Mouse (Mus musculus): ENCODE measurements around the gene Lsg1. TPM values are rescaled to one million over a fixed set of nuclear protein-coding genes. Genes with fewer than 3 reads are reported as not detected.

The Lsg1 gene
- polyA plus RNA-seq, 1 experiment from 2014 or later = 44.1 TPM

DNA sequence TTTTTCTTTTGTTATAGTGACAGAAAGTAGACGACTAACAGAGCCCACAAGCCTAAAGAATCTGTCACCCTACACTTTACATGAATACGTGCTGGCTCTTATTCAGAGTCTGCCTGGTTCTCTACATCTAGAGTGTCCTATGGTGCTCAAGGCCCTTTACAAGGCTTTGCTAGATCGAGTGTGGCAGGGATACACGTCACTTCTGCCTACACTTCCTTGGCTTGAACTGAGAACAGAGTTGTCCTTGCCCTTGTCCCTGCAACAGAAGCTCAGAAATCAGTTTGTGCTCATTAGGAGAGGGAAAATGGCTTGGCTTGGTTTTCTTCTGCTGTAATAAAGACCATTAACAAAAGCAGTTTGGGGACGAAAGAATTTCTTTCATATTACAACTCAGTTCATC lies 23.9 kb upstream of the Lsg1 start:
- Histone ChIP-seq H3K27me3 (replicated peaks) (no peaks in the 10 kb centered on the region), H3K9ac (replicated peaks) (no peak overlapping the region), H3K4me3 (replicated peaks) (no peak overlapping the region), H3K4me1 (peaks cover 9% of the 10 kb centered on the region; the same call in 1 of the 2 replicates), H3K27ac (replicated peaks) (no peak overlapping the region), H3K36me3 (no peaks in the 10 kb centered on the region), H3K4me2 (no peak overlapping the region), H3K9me3 (replicated peaks) (no peaks in the 10 kb centered on the region)
- no peak for ATAC-seq (ENCODE audit: low FRiP score)
- 80% methylated on average over 5 of the region's 5 CpGs for WGBS

DNA sequence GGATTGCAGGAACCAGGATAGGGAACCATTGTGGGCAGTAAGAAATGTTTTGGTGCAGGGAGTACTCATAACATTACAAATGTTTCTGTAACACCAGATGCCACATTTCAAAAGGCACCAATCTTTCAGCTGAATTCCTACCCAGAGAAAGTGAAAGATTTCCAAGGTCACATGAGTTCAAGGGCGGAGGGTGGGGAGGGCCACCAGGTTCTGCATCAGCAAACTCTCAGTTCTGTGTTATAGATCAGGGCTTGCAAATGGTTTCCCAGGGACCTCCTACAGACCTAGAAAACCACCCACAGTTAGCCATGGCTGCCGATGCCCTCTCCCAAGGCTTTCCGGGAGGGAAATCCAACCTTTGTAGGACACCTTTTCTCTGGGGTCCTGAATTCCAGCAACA lies 20.5 kb upstream of the Lsg1 start:
- Histone ChIP-seq H3K4me1 (peaks cover 21% of the 10 kb centered on the region), H3K4me3 (replicated peaks) (no peak overlapping the region), H3K4me2 (no peak overlapping the region), H3K9me3 (replicated peaks) (no peaks in the 10 kb centered on the region), H3K27me3 (replicated peaks) (no peaks in the 10 kb centered on the region), H3K9ac (replicated peaks) (no peak overlapping the region), H3K27ac (replicated peaks) (no peak overlapping the region), H3K36me3 (no peaks in the 10 kb centered on the region)
- no peak for ATAC-seq (ENCODE audit: low FRiP score)
- WGBS = 88% methylated on average over 3 of the region's 3 CpGs

DNA sequence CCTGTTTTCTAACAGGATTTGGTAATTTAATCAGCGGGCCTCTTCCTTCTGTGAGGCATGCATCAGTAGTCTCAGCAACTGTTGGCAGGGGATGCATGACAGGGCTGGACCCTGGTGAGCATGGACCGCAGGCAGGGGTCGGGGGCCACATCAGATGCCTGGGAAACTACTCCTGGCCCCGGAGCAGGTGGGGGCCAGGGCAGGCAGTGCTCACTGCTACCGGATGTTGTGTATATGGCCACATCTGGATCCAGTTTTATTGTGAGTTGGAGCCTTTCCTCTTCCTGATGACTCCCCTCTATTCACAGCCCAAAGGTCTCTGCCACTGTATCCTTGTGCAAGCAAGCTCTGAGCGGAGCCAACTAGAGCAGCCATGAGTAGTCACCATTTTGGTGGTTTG lies 18.1 kb upstream of the Lsg1 start:
- Histone ChIP-seq H3K27me3 (replicated peaks) (peaks cover 9% of the 10 kb centered on the region; the same call in 1 of the 2 replicates), H3K9ac (replicated peaks) (no peak overlapping the region), H3K27ac (replicated peaks) (no peak overlapping the region), H3K4me1 (peaks cover 40% of the 10 kb centered on the region), H3K36me3 (no peaks in the 10 kb centered on the region), H3K4me2 (no peak overlapping the region), H3K4me3 (replicated peaks) (no peak overlapping the region), H3K9me3 (replicated peaks) (no peaks in the 10 kb centered on the region)
- 72% methylated on average over 6 of the region's 6 CpGs for WGBS
- no peak for ATAC-seq (ENCODE audit: low FRiP score)

DNA sequence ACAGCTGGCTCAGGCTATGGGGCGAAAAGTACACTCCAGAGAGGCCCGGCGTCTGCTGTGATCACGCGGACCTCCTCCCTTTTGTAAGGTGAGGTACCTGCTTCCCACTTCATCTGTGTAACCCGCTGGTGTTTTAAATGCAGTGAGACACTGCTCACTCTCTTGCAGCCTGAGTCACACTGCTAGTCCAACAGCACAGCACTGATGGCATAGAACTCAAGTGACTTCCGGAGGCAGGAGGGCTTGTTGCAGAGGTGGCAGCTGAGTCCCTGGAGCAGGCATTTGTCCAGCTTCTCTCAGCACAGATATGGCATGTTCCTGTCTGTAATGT lies 17.4 kb upstream of the Lsg1 start:
- ATAC-seq (ENCODE audit: low FRiP score) = no peak
- H3K9me3 ChIP-seq (replicated peaks) = no peaks in the 10 kb centered on the region
- no peak overlapping the region for H3K27ac ChIP-seq (replicated peaks)
- 89% methylated on average over 7 of the region's 7 CpGs for WGBS
- H3K4me3 ChIP-seq (replicated peaks) = no peak overlapping the region
- H3K36me3 ChIP-seq = no peaks in the 10 kb centered on the region
- H3K4me2 ChIP-seq = no peak overlapping the region
- peaks cover 10% of the 10 kb centered on the region; the same call in 1 of the 2 replicates for H3K27me3 ChIP-seq (replicated peaks)
- peaks cover 48% of the 10 kb centered on the region for H3K4me1 ChIP-seq
- H3K9ac ChIP-seq (replicated peaks) = no peak overlapping the region

DNA sequence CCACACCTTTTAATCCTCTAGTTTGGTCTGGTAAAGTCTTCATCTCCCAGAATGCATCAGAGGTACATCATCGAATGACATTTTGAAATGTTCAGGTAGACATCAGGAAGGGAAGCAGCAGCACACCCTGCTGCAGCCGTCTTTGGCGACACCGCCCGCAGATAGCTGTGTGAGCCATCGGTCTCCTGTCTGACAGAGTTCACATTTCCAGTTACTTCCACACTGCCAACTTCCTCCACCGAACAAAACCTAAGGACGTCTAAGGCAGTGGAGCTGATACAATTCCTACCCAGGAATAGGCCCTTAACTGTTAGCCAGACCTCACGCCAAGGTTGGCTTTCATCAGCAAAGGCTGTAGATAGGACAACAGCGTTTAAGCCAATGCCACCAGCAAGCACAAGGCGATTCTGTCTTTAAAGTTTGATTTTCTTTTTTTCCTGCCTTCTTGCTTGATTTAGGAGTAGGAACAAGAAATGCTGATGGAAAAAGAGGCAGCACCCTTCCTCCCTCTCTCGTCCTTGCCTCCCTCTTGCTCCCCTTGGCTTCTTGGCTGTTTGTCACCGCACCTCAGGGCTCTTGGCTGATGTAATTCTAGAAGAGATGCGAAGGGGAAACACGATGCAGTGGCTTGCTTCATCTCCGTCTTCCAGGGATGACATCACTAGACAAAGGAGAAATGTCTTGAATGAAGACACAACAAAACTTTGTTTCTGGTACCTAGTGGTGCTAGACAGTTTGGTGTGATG lies 16.8 kb upstream of the Lsg1 start:
- no peak overlapping the region for H3K4me3 ChIP-seq (replicated peaks)
- no peak overlapping the region for H3K9ac ChIP-seq (replicated peaks)
- 77% methylated on average over 16 of the region's 16 CpGs for WGBS
- H3K4me1 ChIP-seq = peaks cover 52% of the 10 kb centered on the region
- no peak overlapping the region for H3K27ac ChIP-seq (replicated peaks)
- ATAC-seq (ENCODE audit: low FRiP score) = no peak
- peaks cover 10% of the 10 kb centered on the region; the same call in 1 of the 2 replicates for H3K27me3 ChIP-seq (replicated peaks)
- H3K4me2 ChIP-seq = no peak overlapping the region
- no peaks in the 10 kb centered on the region for H3K9me3 ChIP-seq (replicated peaks)
- no peaks in the 10 kb centered on the region for H3K36me3 ChIP-seq

DNA sequence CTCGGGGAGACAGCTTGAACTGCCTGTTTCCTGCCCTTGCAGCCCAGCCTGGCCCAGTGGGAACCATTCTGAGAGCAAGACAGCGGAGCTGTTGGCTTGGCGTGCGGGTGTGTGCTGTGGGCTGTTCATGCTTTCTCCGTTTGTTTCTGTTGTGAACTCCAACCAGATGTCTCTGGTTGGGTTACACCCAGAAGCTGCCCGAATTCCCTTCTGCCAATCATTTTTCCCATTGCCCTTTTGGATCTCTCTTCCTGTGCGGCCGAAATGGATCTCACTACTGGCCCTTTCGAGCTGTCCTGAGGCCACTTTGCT lies 16.1 kb upstream of the Lsg1 start:
- H3K27ac ChIP-seq (replicated peaks) = no peak overlapping the region
- H3K9ac ChIP-seq (replicated peaks) = no peak overlapping the region

DNA sequence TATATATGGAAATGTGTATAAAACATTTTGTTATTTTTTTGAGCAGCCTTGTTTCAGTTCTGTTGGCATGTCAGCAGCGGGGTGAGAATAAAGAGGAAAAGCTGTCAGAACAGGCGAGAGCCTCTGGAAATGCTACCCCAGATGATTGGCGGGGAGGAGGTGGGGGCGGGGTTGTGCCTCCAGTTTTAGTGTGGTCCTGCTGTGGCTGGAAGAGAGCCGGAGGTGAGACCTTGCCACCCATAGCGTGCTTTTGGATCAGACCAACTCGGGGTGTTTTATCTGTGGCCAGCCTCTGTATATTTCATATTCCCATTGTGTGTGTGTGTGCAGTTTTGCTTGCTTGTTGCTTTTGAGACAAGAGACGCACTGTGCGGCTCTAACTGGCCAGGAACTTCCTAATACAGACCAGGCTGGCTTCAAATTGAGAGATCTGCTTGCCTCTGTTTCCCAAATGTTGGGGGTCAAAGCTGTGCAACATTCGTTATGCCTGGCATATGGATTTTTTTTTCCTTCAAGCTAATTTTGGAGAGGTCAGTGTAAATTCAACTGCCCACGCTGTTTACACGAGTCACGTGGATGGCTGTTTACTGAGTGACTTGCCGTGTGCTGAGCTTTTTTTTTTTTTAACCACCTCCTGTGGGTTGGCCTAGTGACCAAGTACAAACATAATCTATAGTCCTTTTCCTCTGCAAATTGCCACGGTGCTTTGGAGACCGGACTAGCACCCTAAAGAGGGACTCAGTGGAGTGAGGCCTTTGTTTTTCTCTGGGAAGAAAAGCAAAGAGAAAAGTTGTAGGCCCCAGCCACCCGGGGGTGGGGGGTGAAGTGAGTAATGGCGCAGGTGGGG lies 15.5 kb upstream of the Lsg1 start:
- 21% methylated on average over 18 of the region's 18 CpGs for WGBS
- ATAC-seq (ENCODE audit: low FRiP score) = no peak
- H3K4me1 ChIP-seq = peaks cover 54% of the 10 kb centered on the region
- no peak overlapping the region for H3K9ac ChIP-seq (replicated peaks)
- H3K4me2 ChIP-seq = peak overlapping the region; percentile 97
- no peak overlapping the region for H3K27ac ChIP-seq (replicated peaks)
- peaks cover 13% of the 10 kb centered on the region; the same call in 1 of the 2 replicates for H3K27me3 ChIP-seq (replicated peaks)
- no peaks in the 10 kb centered on the region for H3K36me3 ChIP-seq
- H3K4me3 ChIP-seq (replicated peaks) = peak overlapping the region; percentile 22
- H3K9me3 ChIP-seq (replicated peaks) = no peaks in the 10 kb centered on the region

More for the DNA sequence above, 16.1 kb upstream of the Lsg1 start:
- peak overlapping the region; percentile 22; the same call in 1 of the 2 replicates for H3K4me3 ChIP-seq (replicated peaks)
- H3K4me2 ChIP-seq = peak overlapping the region; percentile 97
- 42% methylated on average over 9 of the region's 9 CpGs for WGBS
- H3K9me3 ChIP-seq (replicated peaks) = no peaks in the 10 kb centered on the region
- no peak for ATAC-seq (ENCODE audit: low FRiP score)
- peaks cover 54% of the 10 kb centered on the region for H3K4me1 ChIP-seq
- no peaks in the 10 kb centered on the region for H3K36me3 ChIP-seq
- H3K27me3 ChIP-seq (replicated peaks) = peaks cover 12% of the 10 kb centered on the region; the same call in 1 of the 2 replicates

DNA sequence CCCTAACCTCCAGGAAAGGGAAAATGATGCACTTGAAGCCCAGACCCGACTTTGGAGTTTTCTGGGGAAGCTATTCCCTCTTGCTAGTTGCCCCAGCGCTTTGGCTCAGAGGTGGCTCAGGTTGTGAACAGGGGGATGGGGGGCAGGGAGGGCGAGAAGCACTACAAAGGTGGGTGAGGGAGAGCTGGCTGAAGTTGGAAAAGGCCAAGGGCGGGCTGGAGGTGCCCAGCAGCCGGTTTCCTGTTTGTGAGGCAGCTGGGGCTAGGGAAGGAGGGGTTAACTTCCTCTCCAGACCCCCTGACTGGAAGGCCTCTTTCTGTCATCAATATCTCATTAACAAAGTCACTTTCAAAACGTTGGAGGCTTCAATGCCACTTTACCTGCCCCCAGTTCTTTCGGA lies 14.6 kb upstream of the Lsg1 start:
- ATAC-seq (ENCODE audit: low FRiP score) = no peak
- peak overlapping the region; percentile 97 for H3K4me2 ChIP-seq
- H3K4me3 ChIP-seq (replicated peaks) = peak overlapping the region; percentile 80
- 0 out of 2 replicates have a peak overlapping the region, but pooled peaks have one; percentile 84 for H3K27ac ChIP-seq (replicated peaks)
- no peaks in the 10 kb centered on the region for H3K9me3 ChIP-seq (replicated peaks)
- peaks cover 60% of the 10 kb centered on the region for H3K4me1 ChIP-seq
- 33% methylated on average over 7 of the region's 7 CpGs for WGBS
- H3K36me3 ChIP-seq = no peaks in the 10 kb centered on the region
- H3K9ac ChIP-seq (replicated peaks) = 0 out of 2 replicates have a peak overlapping the region, but pooled peaks have one; percentile 18
- peaks cover 13% of the 10 kb centered on the region; the same call in 1 of the 2 replicates for H3K27me3 ChIP-seq (replicated peaks)

DNA sequence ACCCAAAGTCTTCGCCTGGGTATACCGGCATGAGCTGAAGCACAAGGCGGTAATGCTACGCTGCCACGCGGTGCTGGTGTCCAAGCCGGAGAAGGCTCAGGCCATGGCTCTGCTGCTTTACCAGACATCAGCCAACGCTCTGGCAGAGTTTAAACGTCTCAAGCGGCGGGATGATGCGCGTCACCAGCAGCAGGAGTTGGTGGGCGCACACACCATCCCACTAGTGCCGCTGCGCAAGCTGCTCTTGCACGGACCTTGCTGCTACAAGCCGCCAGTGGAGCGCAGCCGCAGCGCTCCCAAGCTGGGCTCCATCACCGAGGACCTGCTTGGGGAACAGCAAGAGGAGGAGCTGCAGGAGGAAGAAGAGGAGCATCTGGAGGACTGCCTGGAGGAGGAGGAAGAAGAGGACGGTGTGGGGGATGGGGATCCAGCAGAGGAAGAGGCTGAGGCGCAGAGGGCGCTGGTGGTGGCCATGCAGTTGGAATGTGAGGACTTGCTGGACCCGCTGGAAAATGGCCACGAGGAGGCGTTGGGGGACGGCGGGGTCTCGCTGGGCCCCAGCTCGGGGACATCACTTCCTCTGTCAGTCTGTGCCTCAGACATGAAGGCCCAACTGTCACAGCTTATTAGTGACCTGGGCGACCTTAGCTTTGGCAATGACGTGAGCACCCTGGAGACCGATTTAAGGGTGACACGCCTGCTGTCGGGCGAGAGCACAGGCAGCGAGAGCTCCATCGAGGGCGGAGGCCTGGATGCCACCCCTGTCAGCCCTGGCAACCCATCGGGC lies 13.8 kb upstream of the Lsg1 start:
- Histone ChIP-seq H3K9ac (replicated peaks) (peak overlapping the region; percentile 80), H3K4me1 (peaks cover 66% of the 10 kb centered on the region), H3K4me2 (peak overlapping the region; percentile 97), H3K27me3 (replicated peaks) (peaks cover 13% of the 10 kb centered on the region; the same call in 1 of the 2 replicates), H3K27ac (replicated peaks) (peak overlapping the region; percentile 84; the same call in 1 of the 2 replicates), H3K9me3 (replicated peaks) (no peaks in the 10 kb centered on the region), H3K4me3 (replicated peaks) (peak overlapping the region; percentile 80), H3K36me3 (no peaks in the 10 kb centered on the region)
- no peak for ATAC-seq (ENCODE audit: low FRiP score)
- WGBS = 8% methylated on average over 42 of the region's 42 CpGs

DNA sequence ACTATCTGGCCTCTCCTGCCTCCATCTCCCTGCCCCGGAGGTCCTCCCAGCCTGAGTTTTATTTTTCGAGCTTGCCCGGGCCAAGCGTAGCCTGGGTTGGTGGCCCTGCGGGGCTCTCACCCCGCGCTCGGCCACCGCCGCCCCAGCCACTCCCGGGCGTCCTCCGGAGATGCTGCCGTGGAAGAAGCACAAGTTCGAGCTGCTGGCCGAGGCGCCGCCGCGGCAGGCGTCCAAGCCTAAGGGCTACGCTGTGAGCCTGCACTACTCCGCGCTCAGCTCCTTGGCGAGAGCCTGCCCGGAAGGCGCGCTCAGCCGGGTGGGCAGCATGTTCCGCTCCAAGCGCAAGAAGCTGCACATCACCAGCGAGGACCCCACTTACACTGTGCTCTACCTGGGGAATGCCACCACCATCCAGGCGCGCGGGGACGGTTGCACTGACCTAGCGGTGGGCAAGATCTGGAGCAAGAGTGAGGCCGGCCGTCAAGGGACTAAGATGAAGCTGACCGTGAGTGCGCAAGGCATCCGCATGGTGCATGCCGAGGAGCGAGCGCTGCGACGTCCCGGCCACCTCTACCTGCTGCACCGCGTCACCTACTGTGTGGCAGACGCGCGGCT lies 13.1 kb upstream of the Lsg1 start:
- peak overlapping the region; percentile 84 for H3K27ac ChIP-seq (replicated peaks)
- WGBS = under 1% methylated on average over 53 of the region's 53 CpGs
- peak; percentile 15; the same call in 1 of the 2 replicates for ATAC-seq (ENCODE audit: low FRiP score)

More for the DNA sequence above, 13.1 kb upstream of the Lsg1 start:
- Histone ChIP-seq H3K9ac (replicated peaks) (peak overlapping the region; percentile 80), H3K4me1 (peaks cover 63% of the 10 kb centered on the region), H3K36me3 (no peaks in the 10 kb centered on the region), H3K4me2 (peak overlapping the region; percentile 97), H3K9me3 (replicated peaks) (no peaks in the 10 kb centered on the region), H3K4me3 (replicated peaks) (peak overlapping the region; percentile 80), H3K27me3 (replicated peaks) (peaks cover 15% of the 10 kb centered on the region; the same call in 1 of the 2 replicates)
